Mouse (Mus musculus) leukemia stem cell, adult 10-12 weeks (primary cell): Measurements from ENCODE around the gene Znhit2. TPM values are rescaled to one million over a fixed set of nuclear protein-coding genes. Genes with fewer than 3 reads are reported as not detected.

Experiments
- polyA plus RNA-seq: library from polyadenylated mRNA; stranded (reverse); fragments of >175 nt; gene quantifications from 2 replicates; pipeline ENCODE4 v1.2.3, GENCODE M21; 2012; ENCODE audit warnings: low replicate concordance

The Znhit2 gene
- 70.2 and 84.6 TPM in 2 replicates for polyA plus RNA-seq

GRCm38 (mm10) chr19:6061021-6061533 is at the start of gene Znhit2:
Gene Znhit2, plus strand, starts transcription at chr19:6061192.

DNA sequence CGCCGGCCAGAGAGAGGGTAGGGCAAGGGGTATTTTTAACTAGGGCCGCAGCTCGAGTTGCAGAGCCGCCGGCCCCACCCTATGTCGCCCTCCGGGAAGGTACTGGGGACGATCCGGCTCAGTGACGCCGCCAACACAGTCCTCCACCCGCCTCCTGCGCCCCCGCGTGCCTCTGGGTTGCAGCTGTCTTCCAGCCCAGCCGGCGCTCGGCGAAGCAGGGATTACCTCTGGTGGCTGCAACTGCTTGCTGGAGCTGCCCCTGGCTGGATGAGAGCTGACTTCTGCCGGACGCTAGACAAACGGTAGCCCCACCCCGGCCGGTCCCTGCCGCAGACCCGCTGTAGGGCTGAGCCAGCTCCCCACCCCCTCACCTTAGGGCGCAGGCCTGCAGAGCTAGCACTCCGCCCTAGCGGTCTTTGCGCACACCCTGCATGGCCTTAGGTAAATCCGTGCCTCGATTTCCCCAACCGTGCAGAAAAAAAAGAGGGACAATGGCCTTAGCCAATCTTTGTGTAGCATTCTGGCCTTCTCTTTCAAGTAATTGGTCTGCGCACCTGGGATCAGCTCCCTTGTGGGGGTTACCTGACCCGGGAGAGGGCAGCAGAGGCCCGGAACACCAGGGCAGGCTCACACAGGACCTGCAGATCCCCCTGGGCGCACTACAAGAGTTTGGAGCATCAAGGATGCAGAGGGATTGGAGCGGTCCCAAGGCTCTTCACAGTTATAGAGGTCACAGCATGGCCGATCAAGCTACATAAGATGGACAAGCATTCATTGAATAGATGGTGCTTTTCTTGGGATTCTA is 45.3 kb upstream of the Znhit2 start, which contains the start of gene Capn1:
Capn1 (minus strand) TSS at position 387 of the 805 bp plus-strand sequence.

DNA sequence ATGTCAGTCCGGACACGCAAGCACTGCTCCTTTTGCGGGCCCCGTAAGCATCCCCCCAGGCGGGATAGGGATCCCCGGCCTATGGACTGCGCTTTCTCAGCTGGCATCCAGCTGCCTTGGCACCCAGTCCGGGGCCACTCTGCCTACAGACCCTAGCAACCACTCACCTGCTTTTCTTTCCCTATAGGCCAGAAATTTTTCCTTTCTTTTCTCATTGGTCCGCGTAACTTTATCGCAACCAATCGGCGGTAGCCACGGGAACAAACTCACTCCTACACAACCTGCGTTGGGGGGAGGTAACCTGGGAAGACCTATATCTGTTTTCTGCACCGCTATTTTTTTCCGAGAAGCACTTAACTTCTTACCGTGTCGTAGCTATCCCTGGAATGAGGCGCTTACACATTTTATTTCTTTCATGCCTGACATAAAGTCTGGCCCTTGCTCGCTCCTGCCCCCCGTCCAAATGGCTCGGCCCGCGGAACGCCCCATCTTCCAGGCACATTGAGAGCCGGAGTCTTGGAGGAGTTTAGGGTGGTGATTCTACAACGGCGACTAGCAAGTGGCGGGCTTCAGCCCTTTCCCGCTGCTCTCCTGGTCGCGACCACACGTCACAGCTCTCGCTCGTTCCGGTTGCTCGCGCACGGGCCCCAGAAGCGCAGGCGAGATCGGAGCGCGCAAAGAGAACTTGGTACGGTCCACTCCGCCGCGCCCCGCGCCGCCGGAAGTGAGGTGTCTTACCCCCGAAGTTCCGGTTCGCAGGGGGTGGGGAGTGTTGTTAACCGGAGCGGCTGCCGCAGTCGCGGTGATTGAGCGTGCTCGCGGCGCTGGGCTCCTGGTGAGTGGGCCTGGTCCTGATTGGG is 14.5 kb upstream of the Znhit2 start, which contains the start of gene Syvn1:
Syvn1 (plus strand) TSS at position 283 of the 860 bp plus-strand sequence.

DNA sequence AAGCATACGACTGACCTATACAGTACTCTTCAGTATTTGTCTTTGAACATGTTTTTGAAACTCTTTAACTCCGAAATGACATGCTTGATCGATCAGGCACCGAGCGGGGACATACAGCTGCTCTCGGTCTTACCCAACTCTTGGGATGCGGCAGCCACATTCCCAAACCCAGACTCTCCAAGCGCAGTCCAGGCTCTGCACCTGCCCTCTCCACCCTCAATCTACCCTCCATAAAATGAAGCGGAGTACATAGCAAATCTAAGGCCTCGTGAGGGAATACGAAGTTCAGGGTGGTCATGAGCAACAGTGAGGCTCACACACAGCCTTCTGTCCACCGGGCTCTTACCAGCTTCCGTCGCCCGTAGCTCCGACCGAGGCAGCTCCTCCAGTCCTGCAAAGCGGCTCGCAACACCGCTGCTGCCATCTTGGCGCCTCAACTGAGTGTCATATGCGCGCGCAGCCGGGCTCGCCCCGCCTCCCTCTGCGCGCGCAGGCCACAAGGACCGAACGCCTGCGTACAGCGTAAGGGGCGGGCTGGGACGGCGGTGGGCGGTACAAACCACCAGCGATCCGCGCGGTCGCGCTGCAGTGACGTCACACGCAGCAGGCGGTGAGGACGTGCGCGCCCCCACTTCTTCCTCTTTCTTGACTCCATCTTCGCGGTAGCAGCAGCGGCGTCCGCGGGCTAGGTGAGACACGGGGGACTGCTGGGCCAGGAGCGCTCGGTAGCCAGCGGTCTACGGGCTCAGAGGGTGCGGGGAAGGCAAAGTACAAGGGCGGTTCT is 3.5 kb upstream of the Znhit2 start, which contains the start of the genes Mrpl49 and Fau:
Mrpl49 (minus strand) TSS at position 473 of the 784 bp plus-strand sequence.
Fau (plus strand) TSS at position 532 of the 784 bp plus-strand sequence.

DNA sequence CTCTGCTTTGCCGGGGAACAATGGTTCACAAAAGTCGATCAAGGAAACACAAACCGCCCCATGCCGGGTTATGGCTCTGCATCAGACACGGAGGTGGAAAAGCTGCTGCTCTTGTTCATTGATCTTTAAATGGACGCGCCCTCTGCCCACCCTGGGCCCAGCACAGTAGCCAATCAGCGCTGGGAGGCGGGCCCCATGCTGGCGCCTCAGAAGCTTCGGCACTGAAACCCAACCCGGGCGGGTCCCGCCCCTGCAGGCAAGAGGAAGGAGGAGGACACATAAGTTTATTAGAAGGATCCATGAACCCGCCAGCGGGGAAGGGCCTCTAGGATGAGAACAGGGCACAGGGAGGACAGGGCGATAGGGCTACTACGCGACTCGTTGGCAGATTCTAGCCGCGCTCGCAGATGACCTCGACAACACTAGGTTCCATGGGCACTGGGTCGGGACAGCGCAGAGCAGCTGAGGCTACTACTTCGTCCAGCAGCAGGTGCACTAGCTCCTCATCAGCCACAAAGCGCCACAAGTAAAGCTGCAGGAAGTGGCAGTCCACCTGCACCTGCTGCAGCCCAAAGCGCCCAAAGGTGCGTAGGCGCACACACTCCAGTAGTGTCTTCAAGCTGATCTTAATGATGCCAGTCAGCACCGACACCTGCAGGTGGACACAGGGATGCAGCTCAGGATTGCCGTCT is 6.9 kb downstream of the Znhit2 start, which contains the start of gene Tm7sf2:
Tm7sf2 (minus strand) TSS at position 650 of the 692 bp plus-strand sequence.

GRCm38 (mm10) chr19:6076564-6077393 is 15.8 kb downstream of the Znhit2 start, which contains the start of gene Vps51:
Gene Vps51, minus strand, starts transcription at chr19:6077231.

GRCm38 (mm10) chr19:6079983-6080480 is 19.0 kb downstream of the Znhit2 start, which contains the start of gene Tmem262:
Gene Tmem262, plus strand, starts transcription at chr19:6080033.

DNA sequence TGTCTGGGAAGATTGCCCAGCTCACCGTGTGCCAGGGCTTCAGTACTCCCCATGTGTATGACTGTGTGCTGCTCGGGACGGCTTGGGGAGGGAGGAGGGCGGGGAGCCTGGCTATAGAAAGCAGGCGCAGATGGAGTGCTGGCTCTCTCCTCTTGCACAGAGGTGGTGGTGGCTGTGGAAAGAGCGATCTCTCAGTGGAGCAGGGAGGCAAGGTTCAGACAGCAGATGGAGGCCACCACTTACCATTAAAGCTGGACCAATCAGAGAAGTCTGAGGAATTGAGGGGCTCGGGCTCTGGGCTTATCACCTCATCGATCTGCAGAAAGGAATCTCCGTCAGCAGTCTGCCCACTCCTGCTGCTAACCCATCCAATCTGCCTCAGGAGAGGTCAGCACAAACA is 21.2 kb downstream of the Znhit2 start, which contains the start of gene Gm28374:
Gm28374 (minus strand) TSS at position 101 of the 400 bp plus-strand sequence.

DNA sequence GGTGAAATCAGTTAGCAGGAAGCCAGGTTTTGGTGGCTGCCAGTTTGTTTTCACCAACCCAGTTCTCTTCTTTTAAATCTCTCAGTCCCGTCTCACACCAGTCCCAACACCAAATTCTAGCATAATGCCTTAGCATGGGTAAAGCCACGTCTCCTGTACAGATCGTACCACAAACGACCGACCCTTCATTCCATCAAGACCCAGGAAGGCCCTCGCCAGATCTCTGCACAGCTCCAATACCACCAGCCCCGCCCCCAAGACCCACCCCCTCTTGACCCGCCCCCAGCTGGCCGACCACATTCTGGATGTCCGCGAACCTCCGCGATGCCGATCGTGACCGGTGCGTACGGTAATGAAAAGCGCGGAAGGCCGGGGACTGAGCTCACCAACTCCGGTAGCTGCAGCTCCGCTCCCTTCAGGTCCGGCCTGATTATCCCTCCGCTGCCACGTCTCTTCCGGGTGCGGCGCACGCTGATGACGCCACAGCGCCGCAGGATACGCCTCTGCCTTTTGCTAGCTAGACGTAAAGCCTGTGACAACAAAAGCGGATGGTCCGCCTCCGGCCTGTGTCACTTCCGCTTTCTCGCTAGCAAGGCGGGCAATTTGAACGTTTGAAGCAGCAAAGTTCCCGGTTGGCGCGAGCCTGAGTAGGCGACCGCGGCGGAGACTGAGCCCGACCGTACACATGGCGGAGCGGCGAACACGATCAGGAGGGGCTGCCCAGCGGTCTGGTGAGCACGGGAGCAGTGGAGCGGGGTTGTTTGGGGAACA is 23.7 kb downstream of the Znhit2 start, which contains the start of the genes Zfpl1 and Cdca5:
Zfpl1 (minus strand) TSS at position 479 of the 771 bp plus-strand sequence.
Cdca5 (plus strand) TSS at position 506 of the 771 bp plus-strand sequence.

DNA sequence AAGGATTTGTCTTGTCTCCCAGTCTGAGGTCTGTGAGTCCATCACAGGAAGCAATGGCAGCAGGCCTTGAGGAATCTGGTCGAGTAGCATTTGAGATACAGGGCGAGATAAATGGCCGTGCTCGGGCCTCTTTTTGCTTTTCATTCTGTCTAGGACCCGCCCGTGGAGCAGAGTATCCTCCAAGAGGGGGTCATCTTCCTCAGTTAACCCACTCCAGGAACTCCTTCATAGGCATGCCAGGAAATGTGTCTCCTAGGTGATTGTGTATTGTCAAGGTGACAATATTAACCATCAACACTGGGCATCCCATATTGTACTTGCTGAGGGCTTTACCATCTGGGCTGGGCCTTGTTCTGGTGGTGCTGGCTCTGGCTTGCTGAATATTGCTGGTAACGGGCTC is 33.1 kb downstream of the Znhit2 start, which contains the start of gene AC131692.1:
AC131692.1 (plus strand) TSS at position 301 of the 400 bp plus-strand sequence.

DNA sequence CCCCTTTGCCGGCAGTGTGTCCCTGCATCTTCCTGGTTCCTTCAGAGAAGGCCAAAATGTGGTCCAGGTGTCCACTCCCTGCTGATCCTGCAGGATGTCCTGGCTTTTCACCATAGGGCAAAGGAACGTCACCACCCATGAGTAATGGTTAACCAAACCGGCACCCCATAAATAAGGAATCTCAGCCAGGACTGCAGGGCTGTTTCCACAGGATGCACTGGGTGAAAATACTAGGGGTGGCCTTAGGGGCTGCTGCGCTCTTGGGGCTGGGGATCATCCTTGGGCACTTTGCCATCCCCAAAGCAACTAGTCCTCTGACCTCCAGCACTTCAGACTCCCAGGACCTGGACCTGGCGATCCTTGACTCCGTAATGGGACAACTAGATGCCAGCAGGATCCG is 44.6 kb downstream of the Znhit2 start, which contains the start of gene Naaladl1:
Naaladl1 (plus strand) TSS at position 197 of the 400 bp plus-strand sequence.

Other genes starting within 250 kb of the Znhit2 start
- gene Frmd8, start 185.9 kb upstream of the Znhit2 start, polyA plus RNA-seq: 18.0 and 18.2 TPM in 2 replicates
- gene Slc25a45, start 183.4 kb upstream of the Znhit2 start, polyA plus RNA-seq: 0.65 and 5.0 TPM in 2 replicates
- 1.4 and 2.3 TPM in 2 replicates for gene Tigd3, start 167.0 kb upstream of the Znhit2 start, polyA plus RNA-seq
- 15.3 and 54.9 TPM in 2 replicates for gene Dpf2, start 148.2 kb upstream of the Znhit2 start, polyA plus RNA-seq
- gene Cdc42ep2, start 136.4 kb upstream of the Znhit2 start, polyA plus RNA-seq: 1.8 and 1.9 TPM in 2 replicates
- 42.9 and 62.3 TPM in 2 replicates for gene Pola2, start 97.0 kb upstream of the Znhit2 start, polyA plus RNA-seq
- gene Slc22a20, start 75.0 kb upstream of the Znhit2 start, polyA plus RNA-seq: not detected in 2 replicates
- gene Capn1, start 45.3 kb upstream of the Znhit2 start, polyA plus RNA-seq: 74.6 and 291 TPM in 2 replicates
- 304 and 363 TPM in 2 replicates for gene Syvn1, start 14.6 kb upstream of the Znhit2 start, polyA plus RNA-seq
- 36.6 and 41.0 TPM in 2 replicates for gene Mrpl49, start 3.4 kb upstream of the Znhit2 start, polyA plus RNA-seq
- gene Fau, start 3.3 kb upstream of the Znhit2 start, polyA plus RNA-seq: 2,048 and 2,675 TPM in 2 replicates
- gene Tm7sf2, start 7.2 kb downstream of the Znhit2 start, polyA plus RNA-seq: 15.8 and 19.5 TPM in 2 replicates
- gene Vps51, start 16.0 kb downstream of the Znhit2 start, polyA plus RNA-seq: 35.5 and 99.7 TPM in 2 replicates
- not detected in 2 replicates for gene Tmem262, start 18.8 kb downstream of the Znhit2 start, polyA plus RNA-seq
- gene Gm28374, start 21.1 kb downstream of the Znhit2 start, polyA plus RNA-seq: 0.28 and 0.30 TPM in 2 replicates
- gene Zfpl1, start 23.8 kb downstream of the Znhit2 start, polyA plus RNA-seq: 50.1 and 66.4 TPM in 2 replicates
- 7.7 and 8.7 TPM in 2 replicates for gene Cdca5, start 23.8 kb downstream of the Znhit2 start, polyA plus RNA-seq
- 3.5 and 18.8 TPM in 2 replicates for gene AC131692.1, start 33.2 kb downstream of the Znhit2 start, polyA plus RNA-seq
- 0.20 and 0.93 TPM in 2 replicates for gene Naaladl1, start 44.6 kb downstream of the Znhit2 start, polyA plus RNA-seq
- 87.4 and 104 TPM in 2 replicates for gene Sac3d1, start 57.5 kb downstream of the Znhit2 start, polyA plus RNA-seq
- 197 and 367 TPM in 2 replicates for gene Snx15, start 67.1 kb downstream of the Znhit2 start, polyA plus RNA-seq
- 0.21 and 2.0 TPM in 2 replicates for gene Batf2, start 79.8 kb downstream of the Znhit2 start, polyA plus RNA-seq
- 33.5 and 55.6 TPM in 2 replicates for gene Arl2, start 80.4 kb downstream of the Znhit2 start, polyA plus RNA-seq
- gene Majin, start 123.2 kb downstream of the Znhit2 start, polyA plus RNA-seq: not detected in 2 replicates
- not detected in 2 replicates for gene Gpha2, start 165.2 kb downstream of the Znhit2 start, polyA plus RNA-seq
- 283 and 355 TPM in 2 replicates for gene Ppp2r5b, start 174.7 kb downstream of the Znhit2 start, polyA plus RNA-seq
- 79.9 and 150 TPM in 2 replicates for gene Atg2a, start 180.5 kb downstream of the Znhit2 start, polyA plus RNA-seq
- gene Ehd1, start 215.5 kb downstream of the Znhit2 start, polyA plus RNA-seq: 333 and 398 TPM in 2 replicates
- gene Cdc42bpg, start 245.3 kb downstream of the Znhit2 start, polyA plus RNA-seq: 12.1 and 13.6 TPM in 2 replicates